Mouse (Mus musculus) stomach, postnatal 0 days (tissue): ENCODE measurements at regions not wholly inside any gene's neighbourhood (a gene's known extent, or its start where the extent isn't known, plus 50 kb on each side); places are given as distances from the start of the nearest gene placed in this dataset.

Experiments
- CTCF ChIP-seq: IDR thresholded peaks from 2 replicates; pipeline ENCODE4 v1.5.1; 2016; ENCODE audit warnings: antibody characterized with exemption, low read depth, mild to moderate bottlenecking, moderate library complexity
- EP300 ChIP-seq: optimal IDR thresholded peaks from 2 replicates; pipeline ENCODE3; 2016; ENCODE audit warnings: antibody characterized with exemption

GRCm38 (mm10) chr2:106529746-106530145, 163.3 kb upstream of the Mpped2 start:
- no peak for TF ChIP-seq CTCF
- no peak for TF ChIP-seq EP300
